Mouse (Mus musculus): ENCODE data around the gene Bhmt2.

The Bhmt2 gene

GRCm38 (mm10) chr13:93674131-93674561 is at the start of gene Bhmt2, which contains the start of gene Dmgdh:
Gene Bhmt2 (minus strand): TSS chr13:93674302.
Gene Dmgdh (plus strand): TSS chr13:93674433.
- DNase-seq (ENCODE audit: low spot score in 2 of 2), result no peak

- no peak for DNase-seq (ENCODE audit: low spot score in 2 of 2)
Measured at GRCm38 (mm10) chr13:93723455-93723854, 49.4 kb upstream of the Bhmt2 start.

GRCm38 (mm10) chr13:93721916-93722315 is 47.8 kb upstream of the Bhmt2 start:
- DNase-seq (ENCODE audit: low spot score in 2 of 2), result no peak

- peak; percentile 44 to 58 for DNase-seq (ENCODE audit: low spot score in 2 of 2)
Measured at GRCm38 (mm10) chr13:93718948-93719347, 44.8 kb upstream of the Bhmt2 start.

- DNase-seq (ENCODE audit: low spot score in 2 of 2), result no peak
Measured at GRCm38 (mm10) chr13:93717113-93717512, 43.0 kb upstream of the Bhmt2 start.

- no peak for DNase-seq (ENCODE audit: low spot score in 2 of 2)
Measured at GRCm38 (mm10) chr13:93713826-93714225, 39.7 kb upstream of the Bhmt2 start.

- no peak for DNase-seq (ENCODE audit: low spot score in 2 of 2)
Measured at GRCm38 (mm10) chr13:93712362-93712761, 38.3 kb upstream of the Bhmt2 start.

- no peak for DNase-seq (ENCODE audit: low spot score in 2 of 2)
Measured at GRCm38 (mm10) chr13:93711226-93711625, 37.1 kb upstream of the Bhmt2 start.

GRCm38 (mm10) chr13:93710325-93710724 is 36.2 kb upstream of the Bhmt2 start:
- no peak for DNase-seq (ENCODE audit: low spot score in 2 of 2)

GRCm38 (mm10) chr13:93707271-93707670 is 33.2 kb upstream of the Bhmt2 start:
- DNase-seq (ENCODE audit: low spot score in 2 of 2), result no peak

GRCm38 (mm10) chr13:93705697-93706096 is 31.6 kb upstream of the Bhmt2 start:
- peak; percentile 42 to 49 for DNase-seq (ENCODE audit: low spot score in 2 of 2)

- DNase-seq (ENCODE audit: low spot score in 2 of 2), result no peak
Measured at GRCm38 (mm10) chr13:93698866-93699265, 24.8 kb upstream of the Bhmt2 start.

- DNase-seq (ENCODE audit: low spot score in 2 of 2), result no peak
Measured at GRCm38 (mm10) chr13:93690821-93691220, 16.7 kb upstream of the Bhmt2 start.

GRCm38 (mm10) chr13:93689566-93689965 is 15.5 kb upstream of the Bhmt2 start:
- no peak for DNase-seq (ENCODE audit: low spot score in 2 of 2)

GRCm38 (mm10) chr13:93687321-93687720 is 13.2 kb upstream of the Bhmt2 start:
- DNase-seq (ENCODE audit: low spot score in 2 of 2), result no peak

GRCm38 (mm10) chr13:93685226-93685625 is 11.1 kb upstream of the Bhmt2 start:
- DNase-seq (ENCODE audit: low spot score in 2 of 2), result no peak

- no peak for DNase-seq (ENCODE audit: low spot score in 2 of 2)
Measured at GRCm38 (mm10) chr13:93683336-93683735, 9.2 kb upstream of the Bhmt2 start.

- DNase-seq (ENCODE audit: low spot score in 2 of 2), result peak in 1 of 2 experiments; percentile 28
Measured at GRCm38 (mm10) chr13:93676864-93677263, 2.8 kb upstream of the Bhmt2 start.

- DNase-seq (ENCODE audit: low spot score in 2 of 2), result no peak
Measured at GRCm38 (mm10) chr13:93673296-93673695, 806 bp downstream of the Bhmt2 start.

GRCm38 (mm10) chr13:93672371-93672770 is 1.7 kb downstream of the Bhmt2 start:
- DNase-seq (ENCODE audit: low spot score in 2 of 2), result no peak

- DNase-seq (ENCODE audit: low spot score in 2 of 2), result no peak
Measured at GRCm38 (mm10) chr13:93667586-93667985, 6.5 kb downstream of the Bhmt2 start.

- DNase-seq (ENCODE audit: low spot score in 2 of 2), result no peak
Measured at GRCm38 (mm10) chr13:93657941-93658340, 16.2 kb downstream of the Bhmt2 start.

- no peak for DNase-seq (ENCODE audit: low spot score in 2 of 2)
Measured at GRCm38 (mm10) chr13:93653382-93653781, 20.7 kb downstream of the Bhmt2 start.

GRCm38 (mm10) chr13:93648387-93649130 is 25.5 kb downstream of the Bhmt2 start:
- peak; percentile 21 to 37 for DNase-seq (ENCODE audit: low spot score in 2 of 2)

All from urinary bladder, postnatal 36 days (tissue).